Mouse (Mus musculus) limb, embryonic 12.5 days (tissue): ENCODE measurements around the gene B4galt5. TPM values are rescaled to one million over a fixed set of nuclear protein-coding genes. Genes with fewer than 3 reads are reported as not detected.

Source experiments
- ATAC-seq: fragments of 200-750 bp; cut with Nextera tagmentation; 2 replicates; pipeline ENCODE4 v1.8.0; 2017; ENCODE audit warnings: low read depth, moderate TSS enrichment; ENCODE audit not compliant: insufficient number of reproducible peaks, insufficient read depth, low FRiP score, low TSS enrichment
- H3K27ac ChIP-seq: fragments of 300-500 bp; sonication (generic); 2 replicates; pipeline ENCODE4 v1.5.1; 2016; ENCODE audit warnings: mild to moderate bottlenecking, moderate library complexity
- H3K27me3 ChIP-seq: fragments of 300-500 bp; sonication (generic); 2 replicates; pipeline ENCODE4 v1.6.1; 2016; ENCODE audit warnings: mild to moderate bottlenecking, moderate library complexity
- H3K36me3 ChIP-seq: fragments of 300-500 bp; sonication (generic); 2 replicates; pipeline ENCODE4 v1.6.1; 2016; ENCODE audit warnings: mild to moderate bottlenecking, moderate library complexity
- H3K4me1 ChIP-seq: fragments of 300-500 bp; sonication (generic); replicated peaks from 2 replicates; pipeline ENCODE4 v1.6.1; 2016
- H3K4me2 ChIP-seq: fragments of 300-500 bp; sonication (generic); 2 replicates; pipeline ENCODE4 v1.6.1; 2016; ENCODE audit warnings: mild to moderate bottlenecking, moderate library complexity
- H3K4me3 ChIP-seq: fragments of 300-500 bp; sonication (generic); replicated peaks from 2 replicates; pipeline ENCODE4 v1.5.1; 2016; ENCODE audit warnings: mild to moderate bottlenecking
- H3K9ac ChIP-seq: fragments of 300-500 bp; sonication (generic); replicated peaks from 2 replicates; pipeline ENCODE4 v1.6.1; 2016; ENCODE audit warnings: mild to moderate bottlenecking, moderate library complexity
- H3K9me3 ChIP-seq: fragments of 300-500 bp; sonication (generic); 2 replicates; pipeline ENCODE4 v1.6.1; 2016; ENCODE audit warnings: mild to moderate bottlenecking, moderate library complexity
- WGBS: fragments of 180-500 bp; shearing (Covaris S2); methylation state at CpG from one replicate; pipeline ENCODE4 v1.1.7; 2016; 5-methylcytosine and 5-hydroxymethylcytosine counted together
- polyA plus RNA-seq: library from polyadenylated mRNA; unstranded; fragments of >200 nt; fragmentation: Nextera tagmentation; extraction: Ambion mirVana; gene quantifications from 2 replicates; pipeline ENCODE4 v1.2.1, GENCODE M21; 2016

B4galt5 gene
- polyA plus RNA-seq, 1 experiment from 2014 or later: 11.4 TPM

GRCm38 (mm10) chr2:167292854-167293253, 56.1 kb downstream of the B4galt5 start:
- no peak for ATAC-seq
- Histone ChIP-seq H3K4me1 (0 out of 2 replicates have a peak, but pooled peaks cover 4% of the 10 kb centered on the region), H3K27ac (no peak overlapping the region), H3K36me3 (0 out of 2 replicates have a peak, but pooled peaks cover 3% of the 10 kb centered on the region), H3K4me2 (no peak overlapping the region), H3K4me3 (no peak overlapping the region), H3K9me3 (no peaks in the 10 kb centered on the region), H3K27me3 (no peaks in the 10 kb centered on the region), H3K9ac (no peak overlapping the region)
- WGBS: 16% methylated on average over 6 of the region's 6 CpGs

GRCm38 (mm10) chr2:167292151-167292591, 56.8 kb downstream of the B4galt5 start:
- 68% methylated on average over 4 of the region's 4 CpGs for WGBS
- 0 out of 2 replicates have a peak, but pooled peaks have one; percentile 31 for ATAC-seq

GRCm38 (mm10) chr2:167291656-167292055, 57.3 kb downstream of the B4galt5 start:
- 77% methylated on average over 11 of the region's 11 CpGs for WGBS
- Histone ChIP-seq H3K4me3 (no peak overlapping the region), H3K27me3 (no peaks in the 10 kb centered on the region), H3K36me3 (no peaks in the 10 kb centered on the region), H3K27ac (no peak overlapping the region), H3K9ac (no peak overlapping the region), H3K9me3 (no peaks in the 10 kb centered on the region), H3K4me1 (0 out of 2 replicates have a peak, but pooled peaks cover 4% of the 10 kb centered on the region), H3K4me2 (no peak overlapping the region)
- ATAC-seq: no peak

More at GRCm38 (mm10) chr2:167292151-167292591, 56.8 kb downstream of the B4galt5 start:
- no peak overlapping the region for H3K9ac ChIP-seq
- no peak overlapping the region for H3K27ac ChIP-seq
- H3K27me3 ChIP-seq: no peaks in the 10 kb centered on the region
- H3K4me2 ChIP-seq: no peak overlapping the region
- no peaks in the 10 kb centered on the region for H3K36me3 ChIP-seq
- no peak overlapping the region for H3K4me3 ChIP-seq
- 0 out of 2 replicates have a peak, but pooled peaks cover 4% of the 10 kb centered on the region for H3K4me1 ChIP-seq
- no peaks in the 10 kb centered on the region for H3K9me3 ChIP-seq

GRCm38 (mm10) chr2:167281461-167281860, 67.5 kb downstream of the B4galt5 start:
- no peak overlapping the region for H3K4me3 ChIP-seq
- no peaks in the 10 kb centered on the region for H3K36me3 ChIP-seq
- no peak overlapping the region for H3K27ac ChIP-seq
- H3K4me2 ChIP-seq: no peak overlapping the region
- no peak overlapping the region for H3K9ac ChIP-seq
- no peaks in the 10 kb centered on the region for H3K27me3 ChIP-seq
- H3K4me1 ChIP-seq: no peaks in the 10 kb centered on the region
- ATAC-seq: no peak
- H3K9me3 ChIP-seq: no peaks in the 10 kb centered on the region
- WGBS: 90% methylated on average over 13 of the region's 13 CpGs

- Histone ChIP-seq H3K27ac (no peak overlapping the region), H3K9ac (no peak overlapping the region), H3K27me3 (no peaks in the 10 kb centered on the region), H3K9me3 (no peaks in the 10 kb centered on the region), H3K36me3 (no peaks in the 10 kb centered on the region), H3K4me1 (no peaks in the 10 kb centered on the region), H3K4me2 (no peak overlapping the region), H3K4me3 (no peak overlapping the region)
- 83% methylated on average over 4 of the region's 4 CpGs for WGBS
- ATAC-seq: no peak
Measured at GRCm38 (mm10) chr2:167280986-167281310, 68.0 kb downstream of the B4galt5 start.

DNA sequence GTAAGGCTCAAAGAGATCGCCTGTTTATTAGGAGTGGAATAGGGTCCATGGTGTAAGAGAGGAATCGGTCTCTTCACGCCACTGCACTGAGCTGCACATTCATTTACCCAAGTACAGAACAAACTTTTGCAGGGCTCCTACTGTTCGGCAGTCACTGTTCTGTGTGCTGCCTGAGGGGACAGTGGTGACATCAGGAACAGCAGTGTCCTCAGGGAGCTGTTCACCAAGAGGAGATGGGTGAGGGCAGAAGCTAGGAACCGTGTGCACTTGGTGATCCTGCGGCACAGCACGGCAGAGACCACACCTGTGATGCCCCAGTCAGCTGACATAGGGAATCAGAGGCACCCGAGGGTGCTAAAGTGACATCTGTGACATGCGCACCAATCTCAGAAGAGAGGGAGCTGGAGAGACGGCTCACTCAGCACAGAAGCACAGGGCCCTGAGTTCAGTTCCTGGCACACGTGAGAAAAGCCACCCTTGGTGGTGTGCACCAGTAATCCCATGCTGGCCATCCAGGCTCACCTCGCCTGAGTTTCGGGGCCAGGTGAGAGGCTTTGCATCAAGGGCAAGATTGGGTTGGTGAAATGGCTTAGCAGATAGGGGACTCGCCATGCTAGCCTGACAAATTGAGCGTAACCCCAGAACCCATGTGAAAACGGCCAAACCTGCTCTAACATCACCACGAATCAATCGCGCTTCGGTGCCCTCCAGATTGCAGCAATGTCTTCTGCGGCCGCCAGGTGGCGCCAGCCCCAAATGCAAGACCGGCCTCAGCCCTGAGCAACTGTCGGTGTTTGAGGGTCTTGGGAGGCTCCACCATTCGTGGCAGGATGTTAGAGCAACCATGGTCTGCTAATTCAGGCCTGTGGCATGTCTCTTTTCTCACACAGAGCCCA, 68.6 kb downstream of the B4galt5 start:
- no peak overlapping the region for H3K4me2 ChIP-seq
- WGBS: 46% methylated on average over 26 of the region's 26 CpGs

GRCm38 (mm10) chr2:167278751-167279526, 70.0 kb downstream of the B4galt5 start:
- Histone ChIP-seq H3K27me3 (peaks cover 7% of the 10 kb centered on the region; the same call in 1 of the 2 replicates), H3K9me3 (no peaks in the 10 kb centered on the region), H3K9ac (no peak overlapping the region), H3K27ac (no peak overlapping the region), H3K4me1 (no peaks in the 10 kb centered on the region), H3K4me3 (no peak overlapping the region), H3K36me3 (no peaks in the 10 kb centered on the region), H3K4me2 (no peak overlapping the region)
- ATAC-seq: peak; percentile 22; the same call in 1 of the 2 replicates
- WGBS: 57% methylated on average over 17 of the region's 17 CpGs

More for the DNA sequence above, 68.6 kb downstream of the B4galt5 start:
- Histone ChIP-seq H3K9ac (no peak overlapping the region), H3K4me1 (no peaks in the 10 kb centered on the region), H3K4me3 (no peak overlapping the region), H3K9me3 (no peaks in the 10 kb centered on the region), H3K27me3 (no peaks in the 10 kb centered on the region), H3K36me3 (no peaks in the 10 kb centered on the region), H3K27ac (no peak overlapping the region)
- ATAC-seq: no peak; the same call in 1 of the 2 replicates

DNA sequence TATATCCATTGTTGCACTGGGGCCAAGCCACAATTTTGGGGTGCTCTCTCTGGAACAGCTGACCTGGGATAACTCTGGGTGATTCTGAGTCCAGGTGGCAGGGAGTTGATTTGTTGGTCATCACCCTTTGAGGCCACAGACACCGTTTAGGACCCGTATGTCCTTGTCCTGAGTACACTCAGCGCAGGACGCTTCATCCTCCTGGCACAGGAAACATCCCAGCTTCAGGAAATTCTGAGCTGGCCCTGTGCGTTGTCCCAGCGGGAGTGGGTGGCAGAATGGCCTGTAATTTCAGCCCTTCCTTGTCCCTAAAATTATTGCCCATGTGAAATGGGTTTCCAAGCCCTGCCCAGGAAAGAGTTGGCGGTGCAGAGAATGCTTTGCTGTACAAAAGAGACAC, 71.0 kb downstream of the B4galt5 start:
- no peaks in the 10 kb centered on the region for H3K9me3 ChIP-seq
- H3K4me3 ChIP-seq: no peak overlapping the region
- no peaks in the 10 kb centered on the region for H3K36me3 ChIP-seq
- H3K4me1 ChIP-seq: no peaks in the 10 kb centered on the region
- H3K27me3 ChIP-seq: peaks cover 7% of the 10 kb centered on the region; the same call in 1 of the 2 replicates
- H3K9ac ChIP-seq: no peak overlapping the region
- 84% methylated on average over 7 of the region's 7 CpGs for WGBS
- no peak for ATAC-seq
- H3K4me2 ChIP-seq: no peak overlapping the region
- H3K27ac ChIP-seq: no peak overlapping the region

GRCm38 (mm10) chr2:167277026-167277425, 72.0 kb downstream of the B4galt5 start:
- no peak overlapping the region for H3K27ac ChIP-seq
- H3K4me3 ChIP-seq: no peak overlapping the region
- no peaks in the 10 kb centered on the region for H3K36me3 ChIP-seq
- no peaks in the 10 kb centered on the region for H3K4me1 ChIP-seq
- WGBS: 52% methylated on average over 13 of the region's 13 CpGs
- no peak for ATAC-seq
- no peaks in the 10 kb centered on the region for H3K9me3 ChIP-seq
- no peak overlapping the region for H3K4me2 ChIP-seq
- H3K9ac ChIP-seq: no peak overlapping the region
- H3K27me3 ChIP-seq: peaks cover 7% of the 10 kb centered on the region; the same call in 1 of the 2 replicates

DNA sequence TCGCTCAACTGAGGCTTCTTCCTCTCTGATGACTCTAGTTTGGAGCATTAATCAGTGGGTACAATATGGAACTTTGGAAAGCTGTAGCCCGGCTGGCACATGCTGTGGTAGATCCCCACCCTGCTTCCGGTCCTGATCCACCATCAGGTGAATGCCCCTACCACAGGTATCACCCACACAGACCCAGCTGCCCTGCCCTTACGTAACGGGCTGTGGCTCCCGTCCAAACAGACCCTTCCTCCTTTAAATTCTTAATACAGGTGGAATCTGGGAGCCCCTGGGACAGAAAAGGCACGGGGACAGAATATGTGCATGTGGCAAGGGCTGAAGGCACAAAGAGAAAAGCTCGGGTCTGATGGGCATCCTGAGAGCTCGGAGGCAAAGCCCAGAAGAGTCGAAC, 73.1 kb downstream of the B4galt5 start:
- ATAC-seq: no peak
- Histone ChIP-seq H3K9me3 (no peaks in the 10 kb centered on the region), H3K9ac (no peak overlapping the region), H3K27ac (no peak overlapping the region), H3K4me3 (no peak overlapping the region), H3K36me3 (no peaks in the 10 kb centered on the region), H3K4me1 (no peaks in the 10 kb centered on the region), H3K27me3 (peaks cover 7% of the 10 kb centered on the region; the same call in 1 of the 2 replicates), H3K4me2 (no peak overlapping the region)
- WGBS: 85% methylated on average over 10 of the region's 10 CpGs
